Mouse (Mus musculus) neural tube, embryonic 13.5 days (tissue): ENCODE data around the gene Thap7. TPM values are rescaled to one million over a fixed set of nuclear protein-coding genes. Genes with fewer than 3 reads are reported as not detected.

Experiments used
- ATAC-seq: fragments of 200-750 bp; cut with Nextera tagmentation; 2 replicates; pipeline ENCODE4 v1.8.0; 2017; ENCODE audit warnings: low read depth, mild to moderate bottlenecking, moderate TSS enrichment, moderate library complexity
- H3K27ac ChIP-seq: fragments of 300-500 bp; sonication (generic); replicated peaks from 2 replicates; pipeline ENCODE4 v1.5.1; 2015; ENCODE audit warnings: moderate library complexity, mild to moderate bottlenecking, inconsistent platforms
- H3K27me3 ChIP-seq: fragments of 300-500 bp; sonication (generic); 2 replicates; pipeline ENCODE4 v1.6.1; 2015; ENCODE audit warnings: mild to moderate bottlenecking, inconsistent platforms
- H3K36me3 ChIP-seq: fragments of 300-500 bp; sonication (generic); 2 replicates; pipeline ENCODE4 v1.6.1; 2015; ENCODE audit warnings: mild to moderate bottlenecking, inconsistent platforms
- H3K4me1 ChIP-seq: fragments of 300-500 bp; sonication (generic); replicated peaks from 2 replicates; pipeline ENCODE4 v1.6.1; 2015; ENCODE audit warnings: inconsistent platforms
- H3K4me2 ChIP-seq: fragments of 300-500 bp; sonication (generic); 2 replicates; pipeline ENCODE4 v1.6.1; 2015; ENCODE audit warnings: inconsistent platforms, mild to moderate bottlenecking, moderate library complexity
- H3K4me3 ChIP-seq: fragments of 300-500 bp; sonication (generic); 2 replicates; pipeline ENCODE4 v1.5.1; 2015; ENCODE audit warnings: mild to moderate bottlenecking, inconsistent platforms
- H3K9ac ChIP-seq: fragments of 300-500 bp; sonication (generic); 2 replicates; pipeline ENCODE4 v1.6.1; 2015; ENCODE audit warnings: moderate library complexity, mild to moderate bottlenecking, inconsistent platforms
- H3K9me3 ChIP-seq: fragments of 300-500 bp; sonication (generic); 2 replicates; pipeline ENCODE4 v1.6.1; 2016; ENCODE audit warnings: inconsistent platforms
- WGBS: fragments of 180-500 bp; shearing (Covaris S2); methylation state at CpG from one replicate; pipeline ENCODE4 v1.1.7; 2015; 5-methylcytosine and 5-hydroxymethylcytosine counted together
- polyA plus RNA-seq: library from polyadenylated mRNA; unstranded; fragments of >200 nt; fragmentation: Nextera tagmentation; extraction: Ambion mirVana; gene quantifications from 2 replicates; pipeline ENCODE4 v1.2.1, GENCODE M21; 2015

The Thap7 gene
- polyA plus RNA-seq, 1 experiment from 2014 or later, result 69.9 TPM

- no peak overlapping the region for H3K4me2 ChIP-seq
- no peak overlapping the region for H3K4me3 ChIP-seq
- no peaks in the 10 kb centered on the region for H3K36me3 ChIP-seq
- no peaks in the 10 kb centered on the region for H3K27me3 ChIP-seq
- no peaks in the 10 kb centered on the region for H3K9me3 ChIP-seq
- H3K27ac ChIP-seq, result no peak overlapping the region
- 22% methylated on average over 10 of the region's 10 CpGs for WGBS
- peaks cover 25% of the 10 kb centered on the region for H3K4me1 ChIP-seq
- ATAC-seq, result peak; percentile 69
- H3K9ac ChIP-seq, result no peak overlapping the region
These were observed 31.6 kb downstream of the Thap7 start for GRCm38 (mm10) chr16:17499249-17499883.

GRCm38 (mm10) chr16:17496499-17497305 lies 34.2 kb downstream of the Thap7 start:
- H3K36me3 ChIP-seq, result no peaks in the 10 kb centered on the region
- no peak overlapping the region for H3K4me2 ChIP-seq
- no peak overlapping the region for H3K9ac ChIP-seq
- no peak for ATAC-seq
- 49% methylated on average over 2 of the region's 2 CpGs for WGBS
- H3K4me3 ChIP-seq, result no peak overlapping the region
- H3K4me1 ChIP-seq, result peaks cover 25% of the 10 kb centered on the region
- H3K27ac ChIP-seq, result peak overlapping the region; percentile 49
- H3K9me3 ChIP-seq, result no peaks in the 10 kb centered on the region
- H3K27me3 ChIP-seq, result peaks cover 5% of the 10 kb centered on the region; the same call in 1 of the 2 replicates

- ATAC-seq, result no peak
- H3K27ac ChIP-seq, result no peak overlapping the region
- no peaks in the 10 kb centered on the region for H3K9me3 ChIP-seq
- peaks cover 10% of the 10 kb centered on the region for H3K36me3 ChIP-seq
- no peak overlapping the region for H3K9ac ChIP-seq
- 64% methylated on average over 5 of the region's 5 CpGs for WGBS
- H3K4me3 ChIP-seq, result no peak overlapping the region
- no peak overlapping the region for H3K4me2 ChIP-seq
- H3K4me1 ChIP-seq, result peaks cover 25% of the 10 kb centered on the region
- H3K27me3 ChIP-seq, result peaks cover 40% of the 10 kb centered on the region
These were observed 38.9 kb downstream of the Thap7 start for GRCm38 (mm10) chr16:17491896-17492561.

GRCm38 (mm10) chr16:17491154-17491553 lies 39.8 kb downstream of the Thap7 start:
- H3K9ac ChIP-seq, result no peak overlapping the region
- peaks cover 21% of the 10 kb centered on the region for H3K4me1 ChIP-seq
- ATAC-seq, result no peak
- H3K27me3 ChIP-seq, result peaks cover 40% of the 10 kb centered on the region
- no peak overlapping the region for H3K4me3 ChIP-seq
- H3K9me3 ChIP-seq, result no peaks in the 10 kb centered on the region
- H3K27ac ChIP-seq, result no peak overlapping the region
- H3K4me2 ChIP-seq, result no peak overlapping the region
- peaks cover 17% of the 10 kb centered on the region for H3K36me3 ChIP-seq
- WGBS, result 89% methylated on average over 5 of the region's 5 CpGs

- H3K9me3 ChIP-seq, result no peaks in the 10 kb centered on the region
- peak within 1 kb of the TSS; percentile 85 for H3K4me2 ChIP-seq
- H3K27ac ChIP-seq, result no peak within 1 kb of the TSS
- H3K4me1 ChIP-seq, result peaks cover 19% of the 10 kb centered on the region
- H3K9ac ChIP-seq, result peak within 1 kb of the TSS; percentile 71
- H3K4me3 ChIP-seq, result peak within 1 kb of the TSS; percentile 44
- peaks cover 40% of the 10 kb centered on the region for H3K27me3 ChIP-seq
- peak; percentile 75; the same call in 1 of the 2 replicates for ATAC-seq
- 1% methylated on average over 45 of the region's 47 CpGs for WGBS
- H3K36me3 ChIP-seq, result peaks cover 31% of the 10 kb centered on the region
These were observed 41.3 kb downstream of the Thap7 start, which contains the start of gene Aifm3 for GRCm38 (mm10) chr16:17489469-17490111. Gene Aifm3 (plus strand): TSS chr16:17489611.

GRCm38 (mm10) chr16:17488478-17489468 lies 42.2 kb downstream of the Thap7 start:
- Histone ChIP-seq H3K27me3 (peaks cover 40% of the 10 kb centered on the region), H3K27ac (no peak overlapping the region), H3K4me2 (peak overlapping the region; percentile 85), H3K4me3 (peak overlapping the region; percentile 44), H3K36me3 (peaks cover 40% of the 10 kb centered on the region), H3K9me3 (no peaks in the 10 kb centered on the region), H3K9ac (peak overlapping the region; percentile 71; the same call in 1 of the 2 replicates), H3K4me1 (peaks cover 19% of the 10 kb centered on the region)
- WGBS, result 51% methylated on average over 14 of the region's 14 CpGs
- peak; percentile 55; the same call in 1 of the 2 replicates for ATAC-seq

GRCm38 (mm10) chr16:17486505-17486904 lies 44.4 kb downstream of the Thap7 start:
- H3K4me2 ChIP-seq, result no peak overlapping the region
- H3K4me1 ChIP-seq, result peaks cover 19% of the 10 kb centered on the region
- no peak overlapping the region for H3K9ac ChIP-seq
- WGBS, result 44% methylated on average over 3 of the region's 3 CpGs
- H3K4me3 ChIP-seq, result no peak overlapping the region
- no peaks in the 10 kb centered on the region for H3K9me3 ChIP-seq
- H3K36me3 ChIP-seq, result peaks cover 53% of the 10 kb centered on the region
- H3K27me3 ChIP-seq, result peaks cover 33% of the 10 kb centered on the region
- H3K27ac ChIP-seq, result no peak overlapping the region
- no peak for ATAC-seq

GRCm38 (mm10) chr16:17481465-17481864 lies 49.5 kb downstream of the Thap7 start:
- no peak overlapping the region for H3K9ac ChIP-seq
- peaks cover 52% of the 10 kb centered on the region for H3K36me3 ChIP-seq
- H3K27ac ChIP-seq, result no peak overlapping the region
- WGBS, result 92% methylated on average over 2 of the region's 2 CpGs
- H3K27me3 ChIP-seq, result no peaks in the 10 kb centered on the region
- no peak for ATAC-seq
- H3K9me3 ChIP-seq, result no peaks in the 10 kb centered on the region
- H3K4me1 ChIP-seq, result peaks cover 9% of the 10 kb centered on the region
- H3K4me3 ChIP-seq, result no peak overlapping the region
- no peak overlapping the region for H3K4me2 ChIP-seq

- Histone ChIP-seq H3K4me1 (peaks cover 12% of the 10 kb centered on the region; the same call in 1 of the 2 replicates), H3K9ac (no peak overlapping the region), H3K9me3 (no peaks in the 10 kb centered on the region), H3K27ac (no peak overlapping the region), H3K36me3 (peaks cover 34% of the 10 kb centered on the region), H3K4me2 (no peak overlapping the region), H3K27me3 (no peaks in the 10 kb centered on the region), H3K4me3 (no peak overlapping the region)
- 84% methylated on average over 4 of the region's 4 CpGs for WGBS
- ATAC-seq, result no peak
These were observed 52.5 kb downstream of the Thap7 start for GRCm38 (mm10) chr16:17478331-17478943.
